Mouse (Mus musculus): ENCODE measurements at regions not wholly inside any gene's neighbourhood (a gene's known extent, or its start where the extent isn't known, plus 50 kb on each side); places are given as distances from the start of the nearest gene placed in this dataset.

DNA sequence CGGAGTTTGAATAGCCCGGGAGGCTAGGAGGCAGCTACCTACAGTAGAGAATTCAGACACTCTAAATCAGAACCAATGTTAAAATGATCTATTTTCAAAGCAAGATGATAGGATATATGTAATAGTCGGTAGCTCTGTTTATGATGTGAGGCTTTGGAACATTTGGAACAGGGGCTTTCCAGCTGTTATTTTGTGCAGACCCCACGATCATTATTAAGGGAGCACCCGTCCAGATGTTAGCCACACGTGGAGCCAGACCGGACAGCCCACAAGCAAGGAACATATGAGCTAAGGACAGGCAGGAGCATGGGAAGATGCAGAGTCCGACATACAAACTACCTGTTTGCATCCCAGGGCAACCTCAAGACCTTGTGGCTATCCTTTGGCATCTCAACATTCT lies 74.3 kb upstream of the Cpm start:
- no peak for TF ChIP-seq CTCF (IDR thresholded peaks at IDR 0.05; ENCODE audit: control insufficient read depth, insufficient read depth, low read length)
- no peak for TF ChIP-seq POLR2A (IDR thresholded peaks at IDR 0.05; ENCODE audit: borderline replicate concordance, control insufficient read depth, low read depth, low read length)
- Histone ChIP-seq H3K27ac (ENCODE audit: control insufficient read depth, insufficient read depth, low read depth, low read length, poor library complexity) (no peak overlapping the region), H3K4me1 (ENCODE audit: control insufficient read depth, insufficient read depth, low read length) (peaks cover 2% of the 10 kb centered on the region), H3K4me3 (replicated peaks; ENCODE audit: control insufficient read depth, low read depth, low read length) (no peak overlapping the region)
- WGBS, result 78% methylated on average over 8 of the region's 8 CpGs

DNA sequence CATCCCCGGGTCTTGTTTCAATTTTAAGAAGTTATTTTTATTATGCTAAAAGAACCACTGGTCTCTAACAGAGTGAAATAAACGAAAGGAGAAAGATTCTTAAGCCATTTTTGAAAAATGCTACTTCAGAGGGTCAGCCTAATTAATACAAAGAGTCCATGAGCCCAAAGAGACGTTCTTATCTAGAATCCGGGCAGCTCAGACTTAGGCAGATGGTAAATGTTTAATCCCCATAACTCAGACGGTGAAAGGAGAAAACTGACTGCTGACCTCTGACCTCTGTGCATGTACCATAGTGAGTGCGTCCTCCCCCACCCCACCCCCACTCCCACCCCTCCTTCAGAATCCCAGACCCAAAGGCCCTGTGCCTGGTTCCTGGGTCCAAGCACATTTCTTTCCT lies 74.8 kb upstream of the Cpm start:
- WGBS, result 78% methylated on average over 6 of the region's 6 CpGs

DNA sequence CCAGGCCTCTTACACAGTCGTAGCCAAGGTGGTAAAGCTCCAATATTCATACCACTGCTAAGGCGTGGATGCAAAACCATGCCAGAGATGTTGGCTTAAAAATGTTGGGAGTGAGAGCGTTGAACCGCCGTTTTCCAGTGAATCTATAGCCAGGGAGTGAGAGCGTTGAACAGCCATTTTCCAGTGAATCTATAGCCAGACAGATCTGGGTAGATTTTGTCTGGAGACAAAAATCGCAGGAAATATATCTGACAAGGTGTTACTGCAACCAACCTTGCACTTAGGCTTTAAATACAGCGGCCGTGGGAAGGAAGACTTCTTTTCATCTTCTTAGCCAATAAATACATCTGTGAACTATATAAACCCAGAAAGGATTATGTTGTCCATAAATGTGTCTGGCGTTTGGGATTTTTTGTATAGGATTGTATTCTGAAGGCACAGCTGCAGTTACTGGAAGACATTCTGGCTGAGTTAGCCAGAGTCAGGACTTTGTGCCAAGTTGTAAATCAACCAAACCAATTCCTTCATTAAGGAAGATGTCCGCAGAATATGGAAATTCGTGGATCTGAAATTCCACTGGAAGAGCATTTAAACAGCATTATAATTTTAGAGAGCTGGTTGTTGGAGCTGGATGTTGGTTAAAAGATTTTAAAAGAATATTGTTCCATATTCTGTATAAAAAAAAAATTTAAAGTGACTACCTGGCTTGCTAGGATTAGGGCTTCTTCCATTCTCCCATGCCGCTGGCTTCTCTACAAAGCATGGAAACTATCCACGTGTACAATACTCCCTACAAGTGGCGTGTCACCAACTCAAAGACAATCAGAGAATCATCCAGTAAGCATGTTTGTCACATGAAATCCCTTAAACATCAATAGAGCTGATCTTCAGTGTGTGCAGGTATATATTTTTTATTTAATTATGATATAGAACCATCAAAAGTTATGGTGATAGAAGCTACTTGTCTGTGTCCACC lies 75.8 kb upstream of the Cpm start:
- WGBS, result 85% methylated on average over 15 of the region's 15 CpGs
- Histone ChIP-seq H3K4me1 (ENCODE audit: control insufficient read depth, insufficient read depth, low read length) (peaks cover 2% of the 10 kb centered on the region), H3K4me3 (replicated peaks; ENCODE audit: control insufficient read depth, low read depth, low read length) (no peak overlapping the region), H3K27ac (ENCODE audit: control insufficient read depth, insufficient read depth, low read depth, low read length, poor library complexity) (no peak overlapping the region)
- TF ChIP-seq POLR2A (IDR thresholded peaks at IDR 0.05; ENCODE audit: borderline replicate concordance, control insufficient read depth, low read depth, low read length) (no peak), CTCF (IDR thresholded peaks at IDR 0.05; ENCODE audit: control insufficient read depth, insufficient read depth, low read length) (no peak)

More for the DNA sequence above, 74.8 kb upstream of the Cpm start:
- Histone ChIP-seq H3K4me1 (ENCODE audit: control insufficient read depth, insufficient read depth, low read length) (peaks cover 2% of the 10 kb centered on the region), H3K4me3 (replicated peaks; ENCODE audit: control insufficient read depth, low read depth, low read length) (no peak overlapping the region), H3K27ac (ENCODE audit: control insufficient read depth, insufficient read depth, low read depth, low read length, poor library complexity) (no peak overlapping the region)
- TF ChIP-seq POLR2A (IDR thresholded peaks at IDR 0.05; ENCODE audit: borderline replicate concordance, control insufficient read depth, low read depth, low read length) (no peak), CTCF (IDR thresholded peaks at IDR 0.05; ENCODE audit: control insufficient read depth, insufficient read depth, low read length) (no peak)

DNA sequence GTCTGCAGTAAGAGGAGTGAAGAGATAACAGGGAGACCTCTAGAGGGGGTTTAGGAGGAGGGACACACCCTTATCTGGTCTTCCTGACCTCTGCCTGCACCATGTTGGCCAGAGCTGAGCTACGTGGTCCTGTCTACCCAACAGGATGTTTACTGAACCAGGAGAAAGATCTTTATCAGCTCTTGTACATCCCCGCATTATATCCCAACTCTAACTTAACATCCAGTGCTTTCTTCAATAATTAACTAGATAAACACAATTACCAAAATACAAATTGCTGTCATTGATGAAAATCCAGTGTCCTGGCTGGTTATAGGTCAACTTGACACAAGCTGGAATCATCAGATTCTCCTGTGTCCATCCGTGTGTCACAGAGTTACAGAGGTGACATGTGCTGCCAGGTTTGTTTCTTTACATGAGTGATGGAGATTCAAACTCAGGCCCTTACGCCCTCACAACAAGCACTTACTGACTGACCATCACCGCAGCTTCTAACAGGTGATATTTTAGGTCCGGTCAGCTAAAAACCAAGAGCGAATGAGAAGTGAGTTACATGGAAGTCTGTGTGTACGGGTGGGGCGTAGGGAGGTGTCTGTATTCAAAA lies 77.1 kb upstream of the Cpm start:
- H3K27ac ChIP-seq (ENCODE audit: control insufficient read depth, insufficient read depth, low read depth, low read length, poor library complexity), result no peak overlapping the region
- 81% methylated on average over 9 of the region's 9 CpGs for WGBS
- TF ChIP-seq POLR2A (IDR thresholded peaks at IDR 0.05; ENCODE audit: borderline replicate concordance, control insufficient read depth, low read depth, low read length), result no peak
- TF ChIP-seq CTCF (IDR thresholded peaks at IDR 0.05; ENCODE audit: control insufficient read depth, insufficient read depth, low read length), result no peak
- H3K4me3 ChIP-seq (replicated peaks; ENCODE audit: control insufficient read depth, low read depth, low read length), result no peak overlapping the region
- H3K4me1 ChIP-seq (ENCODE audit: control insufficient read depth, insufficient read depth, low read length), result peaks cover 2% of the 10 kb centered on the region

DNA sequence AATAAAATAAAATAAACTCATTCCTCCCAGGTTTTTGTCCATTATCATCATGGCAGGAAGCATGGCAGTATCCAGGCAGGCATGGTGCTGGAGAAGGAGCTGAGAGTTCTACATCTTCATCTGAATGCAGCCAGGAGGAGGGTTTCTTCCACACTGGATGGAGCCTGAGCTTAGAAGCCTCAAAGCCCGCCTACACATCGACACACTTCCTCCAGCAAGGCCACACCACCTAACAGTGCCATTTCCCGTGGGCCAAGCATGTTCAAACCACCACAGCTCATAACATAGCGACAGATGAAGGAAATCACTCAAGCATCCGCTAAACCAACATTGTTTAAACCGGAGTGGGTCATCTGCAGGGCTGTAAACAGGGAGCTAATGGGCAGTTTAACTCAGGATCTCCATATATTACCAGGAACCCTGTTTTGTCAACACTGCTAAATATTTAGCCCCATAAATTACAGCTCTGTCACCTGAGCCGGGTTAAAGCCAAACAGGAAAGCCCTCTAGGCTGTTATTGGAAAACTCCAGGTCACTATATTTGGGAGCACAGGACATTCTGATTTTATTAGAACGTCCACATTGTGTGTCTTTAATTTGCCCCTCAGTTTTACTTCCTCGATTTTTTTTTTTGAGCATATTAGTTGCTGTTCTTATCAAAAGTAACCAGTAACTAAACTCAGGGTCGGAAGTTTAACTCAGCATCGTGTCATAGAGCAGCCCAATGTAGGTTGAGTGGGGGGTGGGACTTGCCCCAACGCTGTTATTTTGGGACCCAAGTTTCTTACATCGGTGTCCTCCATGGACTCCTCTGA lies 77.9 kb upstream of the Cpm start:
- Histone ChIP-seq H3K27ac (ENCODE audit: control insufficient read depth, insufficient read depth, low read depth, low read length, poor library complexity) (no peak overlapping the region), H3K4me1 (ENCODE audit: control insufficient read depth, insufficient read depth, low read length) (peaks cover 2% of the 10 kb centered on the region), H3K4me3 (replicated peaks; ENCODE audit: control insufficient read depth, low read depth, low read length) (no peak overlapping the region)
- TF ChIP-seq POLR2A (IDR thresholded peaks at IDR 0.05; ENCODE audit: borderline replicate concordance, control insufficient read depth, low read depth, low read length), result no peak
- no peak for TF ChIP-seq CTCF (IDR thresholded peaks at IDR 0.05; ENCODE audit: control insufficient read depth, insufficient read depth, low read length)
- WGBS, result 71% methylated on average over 13 of the region's 13 CpGs

DNA sequence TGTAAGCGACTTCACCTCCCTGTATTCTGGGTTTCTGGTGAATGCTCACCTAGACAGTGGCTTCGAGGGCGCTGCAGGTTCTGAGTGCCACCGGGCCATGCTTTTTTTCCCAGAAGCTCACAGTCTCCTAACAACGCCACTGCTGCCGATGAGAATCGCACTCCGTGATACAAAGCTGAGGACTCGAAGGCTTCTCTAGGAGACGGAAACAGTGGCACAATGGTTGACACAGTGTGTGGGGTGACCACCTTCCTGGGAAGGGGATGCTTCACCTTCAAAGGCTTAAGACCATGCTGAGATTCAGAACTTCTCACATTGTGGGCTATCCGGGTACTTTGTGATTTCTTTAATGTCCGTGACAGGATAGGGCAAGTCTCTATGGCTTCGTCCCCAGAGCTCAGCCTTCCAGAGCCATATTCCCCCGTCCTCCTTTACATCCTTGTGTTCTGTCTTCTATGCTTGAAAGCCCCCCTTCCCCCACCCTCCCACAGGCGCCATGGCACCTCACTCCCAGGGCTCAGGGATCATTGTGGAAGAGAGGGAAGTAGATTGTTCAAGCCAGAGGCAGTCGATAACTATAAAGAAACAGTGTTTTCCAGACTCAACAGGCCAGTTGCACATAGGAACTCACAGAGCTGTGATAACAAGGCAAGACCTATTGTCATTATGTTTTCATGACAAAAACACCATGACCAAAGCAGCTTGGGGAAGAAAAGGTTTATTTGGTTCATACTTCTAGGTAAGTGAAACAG lies 79.3 kb upstream of the Cpm start:
- TF ChIP-seq CTCF (IDR thresholded peaks at IDR 0.05; ENCODE audit: control insufficient read depth, insufficient read depth, low read length) (no peak), POLR2A (IDR thresholded peaks at IDR 0.05; ENCODE audit: borderline replicate concordance, control insufficient read depth, low read depth, low read length) (no peak)
- H3K4me3 ChIP-seq (replicated peaks; ENCODE audit: control insufficient read depth, low read depth, low read length), result no peak overlapping the region
- WGBS, result 90% methylated on average over 16 of the region's 16 CpGs
- H3K27ac ChIP-seq (ENCODE audit: control insufficient read depth, insufficient read depth, low read depth, low read length, poor library complexity), result no peak overlapping the region
- H3K4me1 ChIP-seq (ENCODE audit: control insufficient read depth, insufficient read depth, low read length), result no peaks in the 10 kb centered on the region; the same call in 1 of the 2 replicates

DNA sequence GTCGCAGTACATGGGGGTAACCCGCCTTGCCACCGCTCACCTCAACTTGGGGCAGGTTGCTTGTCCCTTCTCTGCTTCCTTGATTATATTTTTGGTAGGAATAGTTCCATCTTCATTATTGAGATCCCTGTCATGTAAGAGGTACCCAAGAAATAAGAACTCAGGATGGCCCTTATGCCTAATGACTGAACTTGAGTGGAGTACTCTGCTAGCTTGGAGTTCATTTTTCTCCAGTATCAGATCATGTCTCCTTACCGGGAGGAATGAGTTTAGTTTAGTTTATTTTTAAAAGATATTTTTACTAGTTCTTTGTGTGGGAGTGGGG lies 79.8 kb upstream of the Cpm start:
- TF ChIP-seq POLR2A (IDR thresholded peaks at IDR 0.05; ENCODE audit: borderline replicate concordance, control insufficient read depth, low read depth, low read length) (no peak), CTCF (IDR thresholded peaks at IDR 0.05; ENCODE audit: control insufficient read depth, insufficient read depth, low read length) (no peak)
- H3K4me3 ChIP-seq (replicated peaks; ENCODE audit: control insufficient read depth, low read depth, low read length), result no peak overlapping the region
- no peaks in the 10 kb centered on the region for H3K4me1 ChIP-seq (ENCODE audit: control insufficient read depth, insufficient read depth, low read length)
- H3K27ac ChIP-seq (ENCODE audit: control insufficient read depth, insufficient read depth, low read depth, low read length, poor library complexity), result no peak overlapping the region
- 84% methylated on average over 4 of the region's 4 CpGs for whole genome bisulfite sequencing

Data from bone marrow, adult 2 months (tissue).